Mouse (Mus musculus) midbrain, embryonic 11.5 days (tissue): ENCODE results near the gene Pnma1. TPM values are rescaled to one million over a fixed set of nuclear protein-coding genes. Genes with fewer than 3 reads are reported as not detected.

Experiments
- ATAC-seq: fragments of 200-750 bp; cut with Nextera tagmentation; 2 replicates; pipeline ENCODE4 v1.8.0; 2017; ENCODE audit warnings: moderate TSS enrichment, moderate library complexity; ENCODE audit not compliant: low FRiP score
- DNase-seq: peaks from one replicate; pipeline ENCODE4 v3.0.0; 2015; ENCODE audit warnings: low spot score; ENCODE audit errors: missing footprints
- H3K27ac ChIP-seq: fragments of 300-500 bp; sonication (generic); 2 replicates; pipeline ENCODE4 v1.5.1; 2014; ENCODE audit warnings: low read depth, low read length
- H3K27me3 ChIP-seq: fragments of 300-500 bp; sonication (generic); 2 replicates; pipeline ENCODE4 v1.6.1; 2014; ENCODE audit warnings: mild to moderate bottlenecking, low read length, moderate library complexity, mixed read lengths; ENCODE audit not compliant: control insufficient read depth, insufficient read depth
- H3K36me3 ChIP-seq: fragments of 300-500 bp; sonication (generic); 2 replicates; pipeline ENCODE4 v1.6.1; 2014; ENCODE audit warnings: mild to moderate bottlenecking, low read length, moderate library complexity, mixed read lengths; ENCODE audit not compliant: control insufficient read depth, insufficient read depth
- H3K4me1 ChIP-seq: fragments of 300-500 bp; sonication (generic); 2 replicates; pipeline ENCODE4 v1.6.1; 2014; ENCODE audit warnings: low read length; ENCODE audit not compliant: control insufficient read depth, insufficient read depth
- H3K4me2 ChIP-seq: fragments of 300-500 bp; sonication (generic); 2 replicates; pipeline ENCODE4 v1.6.1; 2014; ENCODE audit warnings: mild to moderate bottlenecking, moderate library complexity
- H3K4me3 ChIP-seq: fragments of 300-500 bp; sonication (generic); 2 replicates; pipeline ENCODE4 v1.5.1; 2014; ENCODE audit warnings: low read depth, low read length
- H3K9ac ChIP-seq: fragments of 300-500 bp; sonication (generic); 2 replicates; pipeline ENCODE4 v1.6.1; 2014; ENCODE audit warnings: low read length
- H3K9me3 ChIP-seq: fragments of 300-500 bp; sonication (generic); 2 replicates; pipeline ENCODE4 v1.6.1; 2016; ENCODE audit warnings: low read length; ENCODE audit not compliant: control insufficient read depth
- WGBS: fragments of 180-500 bp; shearing (Covaris S2); extraction: QIAGEN DNeasy Blood & Tissue Kit; methylation state at CpG from one replicate; pipeline ENCODE4 v1.1.7; 2014; 5-methylcytosine and 5-hydroxymethylcytosine counted together
- polyA plus RNA-seq: library from polyadenylated mRNA; unstranded; fragments of >200 nt; fragmentation: Nextera tagmentation; extraction: Ambion mirVana; gene quantifications from 2 replicates; pipeline ENCODE4 v1.2.1, GENCODE M21; 2014

Gene Pnma1
- polyA plus RNA-seq, 1 experiment from 2014 or later: 3.4 TPM

- no peaks in the 10 kb centered on the region; the same call in 1 of the 2 replicates for H3K27me3 ChIP-seq
- H3K9ac ChIP-seq: no peak overlapping the region
- H3K9me3 ChIP-seq: no peaks in the 10 kb centered on the region; the same call in 1 of the 2 replicates
- ATAC-seq: no peak
- no peak for DNase-seq
- H3K4me2 ChIP-seq: no peak overlapping the region
- H3K4me3 ChIP-seq: no peak overlapping the region
- H3K4me1 ChIP-seq: peaks cover 34% of the 10 kb centered on the region
- no peaks in the 10 kb centered on the region for H3K36me3 ChIP-seq
- H3K27ac ChIP-seq: no peak overlapping the region
- 62% methylated on average over 14 of the region's 15 CpGs for WGBS
Observed at GRCm38 (mm10) chr12:84190151-84190820, 42.0 kb upstream of the Pnma1 start.

GRCm38 (mm10) chr12:84188881-84189444 is 40.7 kb upstream of the Pnma1 start:
- Histone ChIP-seq H3K36me3 (no peaks in the 10 kb centered on the region), H3K4me3 (no peak overlapping the region), H3K27ac (no peak overlapping the region), H3K27me3 (no peaks in the 10 kb centered on the region), H3K9me3 (no peaks in the 10 kb centered on the region; the same call in 1 of the 2 replicates), H3K9ac (no peak overlapping the region), H3K4me1 (peaks cover 24% of the 10 kb centered on the region), H3K4me2 (no peak overlapping the region)
- WGBS: 66% methylated on average over 14 of the region's 14 CpGs
- no peak for DNase-seq
- no peak for ATAC-seq

DNA sequence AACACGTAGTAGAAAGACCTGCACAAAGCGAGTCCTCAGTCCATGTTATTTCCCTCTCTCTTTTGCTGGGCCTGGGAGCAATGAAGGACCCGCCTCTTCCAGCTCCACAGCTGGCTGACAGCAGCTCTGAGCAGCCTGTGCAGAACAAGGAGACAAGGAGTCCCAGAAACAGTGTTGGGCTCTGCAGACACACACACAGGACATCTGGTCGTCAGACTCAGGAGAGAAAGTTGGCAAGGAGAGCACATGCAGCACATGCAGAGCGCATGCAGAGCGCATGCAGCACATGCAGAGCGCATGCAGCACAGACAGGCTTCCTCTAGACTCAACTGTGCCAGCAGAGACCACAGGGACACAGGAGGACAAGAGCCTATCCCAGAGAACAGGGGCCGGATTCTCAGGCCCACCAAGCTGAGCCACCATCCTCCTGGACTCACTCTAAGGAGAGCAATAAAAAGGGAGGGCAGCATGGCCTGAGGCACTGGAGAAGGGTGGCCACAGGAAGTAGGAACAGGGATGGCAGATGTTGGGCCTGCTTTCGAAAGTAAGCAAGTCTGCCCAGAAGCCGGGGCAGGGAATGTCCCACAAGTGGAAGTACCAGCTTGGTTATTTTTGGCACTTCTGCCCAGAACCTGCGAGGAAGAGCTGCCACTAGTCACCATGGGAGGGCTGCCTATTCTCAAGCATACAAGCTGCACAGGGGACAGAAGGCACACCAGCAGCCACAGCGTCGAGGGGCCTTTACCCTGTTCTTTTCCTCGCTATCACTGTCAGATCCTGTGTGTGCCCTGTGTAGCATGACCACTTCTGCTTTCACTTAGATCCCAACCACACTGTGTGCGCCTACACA is 39.7 kb upstream of the Pnma1 start:
- Histone ChIP-seq H3K36me3 (no peaks in the 10 kb centered on the region), H3K4me3 (no peak overlapping the region), H3K9ac (no peak overlapping the region), H3K27me3 (no peaks in the 10 kb centered on the region), H3K27ac (no peak overlapping the region), H3K4me2 (no peak overlapping the region), H3K9me3 (no peaks in the 10 kb centered on the region; the same call in 1 of the 2 replicates), H3K4me1 (peaks cover 24% of the 10 kb centered on the region)
- WGBS: 82% methylated on average over 15 of the region's 15 CpGs
- DNase-seq (no peak), ATAC-seq (no peak)

DNA sequence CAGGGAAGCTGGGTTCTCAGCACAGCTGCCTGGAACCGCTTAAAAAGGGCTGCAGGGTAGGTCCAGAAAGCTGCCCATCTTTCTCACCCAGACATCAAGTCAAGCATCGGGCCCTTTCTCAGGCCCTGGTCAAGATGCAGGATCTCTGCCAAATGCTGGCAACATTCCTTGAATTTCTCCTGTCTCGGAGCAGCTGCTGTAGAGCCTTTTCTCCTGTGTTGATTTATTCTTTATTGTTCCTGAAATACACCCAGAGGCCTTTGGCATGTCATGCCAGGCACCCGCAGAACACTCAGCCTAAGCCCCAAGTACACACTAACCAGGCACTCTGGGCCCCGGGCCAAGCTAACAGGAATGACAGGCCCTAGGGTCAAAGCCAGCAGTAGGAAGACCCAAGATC is 38.7 kb upstream of the Pnma1 start:
- no peaks in the 10 kb centered on the region for H3K36me3 ChIP-seq
- H3K4me2 ChIP-seq: no peak overlapping the region
- H3K4me3 ChIP-seq: no peak overlapping the region
- no peaks in the 10 kb centered on the region for H3K27me3 ChIP-seq
- H3K27ac ChIP-seq: no peak overlapping the region
- peaks cover 17% of the 10 kb centered on the region for H3K4me1 ChIP-seq
- DNase-seq (no peak), ATAC-seq (no peak)
- WGBS: 90% methylated on average over 5 of the region's 5 CpGs
- no peaks in the 10 kb centered on the region; the same call in 1 of the 2 replicates for H3K9me3 ChIP-seq
- H3K9ac ChIP-seq: no peak overlapping the region

DNA sequence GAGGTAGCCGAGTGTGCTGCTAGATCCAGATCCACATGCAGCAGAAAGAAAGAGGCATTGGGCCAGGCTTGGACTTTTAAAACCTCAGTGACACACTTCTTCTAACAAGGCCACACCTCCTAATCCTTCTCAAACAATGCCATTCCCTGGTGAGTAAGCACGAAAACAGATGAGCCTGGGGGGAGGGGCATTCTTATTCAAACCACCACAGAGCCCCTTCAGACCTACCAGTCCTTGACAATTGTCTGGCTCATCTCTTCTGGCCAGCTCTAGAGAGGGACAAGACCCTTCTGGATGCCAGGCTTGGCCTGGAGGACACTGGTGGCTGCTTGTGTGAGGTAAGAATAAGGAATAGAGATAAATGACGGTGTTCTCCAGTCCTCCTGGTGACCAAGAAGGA is 38.2 kb upstream of the Pnma1 start:
- Histone ChIP-seq H3K4me2 (no peak overlapping the region), H3K4me1 (peaks cover 13% of the 10 kb centered on the region), H3K9me3 (no peaks in the 10 kb centered on the region; the same call in 1 of the 2 replicates), H3K36me3 (no peaks in the 10 kb centered on the region), H3K27me3 (no peaks in the 10 kb centered on the region), H3K9ac (no peak overlapping the region), H3K27ac (no peak overlapping the region), H3K4me3 (no peak overlapping the region)
- DNase-seq (no peak), ATAC-seq (no peak)
- WGBS: 71% methylated on average over 3 of the region's 3 CpGs

DNA sequence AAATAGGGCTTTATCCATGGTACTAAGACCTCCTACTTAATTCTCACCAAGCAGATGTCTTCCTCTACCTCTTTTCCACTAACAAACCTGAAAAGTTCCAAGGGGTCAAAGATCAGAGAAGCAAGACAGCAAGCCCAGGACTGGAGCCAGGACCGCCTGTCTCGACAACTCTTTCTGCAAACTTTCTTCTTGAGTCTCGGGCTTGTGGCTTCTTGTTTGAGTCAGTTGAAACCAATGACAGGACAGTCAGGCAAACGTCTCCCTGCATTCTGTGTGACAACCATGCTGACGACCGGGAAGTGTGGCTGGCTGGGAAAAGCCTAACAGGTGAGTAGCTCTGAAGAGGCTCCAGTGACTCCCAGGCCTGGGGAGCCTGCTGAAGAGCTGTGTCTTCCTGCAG is 37.3 kb upstream of the Pnma1 start:
- Histone ChIP-seq H3K27me3 (no peaks in the 10 kb centered on the region), H3K4me2 (no peak overlapping the region), H3K4me3 (no peak overlapping the region), H3K9me3 (no peaks in the 10 kb centered on the region; the same call in 1 of the 2 replicates), H3K27ac (no peak overlapping the region), H3K4me1 (peaks cover 11% of the 10 kb centered on the region; the same call in 1 of the 2 replicates), H3K9ac (no peak overlapping the region), H3K36me3 (no peaks in the 10 kb centered on the region)
- DNase-seq (no peak), ATAC-seq (no peak)
- WGBS: 74% methylated on average over 6 of the region's 6 CpGs

GRCm38 (mm10) chr12:84184979-84185378 is 36.7 kb upstream of the Pnma1 start:
- Histone ChIP-seq H3K36me3 (no peaks in the 10 kb centered on the region), H3K9ac (no peak overlapping the region), H3K4me2 (no peak overlapping the region), H3K9me3 (no peaks in the 10 kb centered on the region; the same call in 1 of the 2 replicates), H3K27me3 (no peaks in the 10 kb centered on the region), H3K4me3 (no peak overlapping the region), H3K4me1 (peaks cover 8% of the 10 kb centered on the region; the same call in 1 of the 2 replicates), H3K27ac (no peak overlapping the region)
- DNase-seq: no peak
- WGBS: 90% methylated on average over 5 of the region's 5 CpGs
- ATAC-seq: no peak

GRCm38 (mm10) chr12:84181999-84182398 is 33.7 kb upstream of the Pnma1 start:
- Histone ChIP-seq H3K27me3 (no peaks in the 10 kb centered on the region), H3K4me2 (no peak overlapping the region), H3K36me3 (no peaks in the 10 kb centered on the region), H3K4me1 (peaks cover 16% of the 10 kb centered on the region; the same call in 1 of the 2 replicates), H3K9me3 (no peaks in the 10 kb centered on the region; the same call in 1 of the 2 replicates), H3K9ac (no peak overlapping the region), H3K4me3 (no peak overlapping the region), H3K27ac (no peak overlapping the region)
- ATAC-seq (no peak), DNase-seq (no peak)
- WGBS: 80% methylated on average over 6 of the region's 6 CpGs
